Mouse (Mus musculus) small intestine, adult 2 months (tissue): ENCODE data around the gene Srgap2.

Experiments used
- CTCF ChIP-seq: fragments of 200-500 bp; IDR thresholded peaks from 2 replicates; pipeline ENCODE4 v1.5.1; 2012; ENCODE audit warnings: low read depth, mild to moderate bottlenecking, control low read depth, inconsistent platforms, low read length, moderate library complexity, mixed read lengths; ENCODE audit not compliant: insufficient replicate concordance, insufficient read length; ENCODE audit errors: extremely low read depth
- POLR2A ChIP-seq: fragments of 200-500 bp; IDR thresholded peaks from 2 replicates; pipeline ENCODE4 v1.6.1; 2012; ENCODE audit warnings: low read depth, mild to moderate bottlenecking, control low read depth, inconsistent platforms, low read length, moderate library complexity

GRCm38 (mm10) chr1:131427140-131427821 lies 99.9 kb downstream of the Srgap2 start:
- no peak for TF ChIP-seq CTCF
- TF ChIP-seq POLR2A: no peak
